Mouse (Mus musculus) bone marrow macrophage, adult 2 months (primary cell): ENCODE measurements around the gene Artn.

Experiments
- CTCF ChIP-seq: IDR thresholded peaks from 2 replicates; pipeline ENCODE4 v1.5.1; 2012; ENCODE audit warnings: low read depth, mild to moderate bottlenecking, low read length, moderate library complexity
- POLR2A ChIP-seq: IDR thresholded peaks from 2 replicates; pipeline ENCODE4 v1.6.1; 2012; ENCODE audit warnings: mild to moderate bottlenecking, low read depth, low read length, borderline replicate concordance

- TF ChIP-seq POLR2A (no peak), CTCF (no peak)
Observed at GRCm38 (mm10) chr4:117916386-117916785, 13.2 kb downstream of the Artn start.
